In genomic region chr4:132588512-132588911, GRCm38 (mm10) we compare ENCODE assay signal across 19 mouse cellular contexts. TPM values are rescaled to one million over a fixed set of nuclear protein-coding genes. Genes with fewer than 3 reads are reported as not detected.
DNase-seq lines count a peak whose midpoint lies in the region; ATAC-seq and TF ChIP-seq lines count a peak whose summit lies in the region.
"Had no signal": no experiment of that assay in that cellular context is flagged by ENCODE, and none has a peak within 500 bp of the region (broad histone marks: within the 10 kb centered on the region; RNA-seq: fewer than 3 reads in every experiment).

No protein-coding gene starts in this region.

- no peak overlapping the region for H3K4me2 ChIP-seq in heart, embryonic 11.5 days
- no peak overlapping the region for H3K4me2 ChIP-seq in heart, embryonic 12.5 days
- H3K4me2 ChIP-seq: intestine, embryonic 15.5 days had no signal

- no peaks in the 10 kb centered on the region for H3K9me3 ChIP-seq in heart, embryonic 11.5 days (replicated peaks; ENCODE audit: control insufficient read depth, low read length)
- no peaks in the 10 kb centered on the region for H3K9me3 ChIP-seq in heart, embryonic 12.5 days (replicated peaks)
- H3K9me3 ChIP-seq: forebrain, embryonic 10.5 days; intestine, embryonic 15.5 days had no signal

- no peaks in the 10 kb centered on the region for H3K27me3 ChIP-seq in heart, embryonic 11.5 days (ENCODE audit: control insufficient read depth, insufficient read depth, low read length)
- H3K27me3 ChIP-seq in small intestine, adult 2 months (ENCODE audit: control insufficient read depth, insufficient read depth, low read length): no peaks in the 10 kb centered on the region
- no peaks in the 10 kb centered on the region for H3K27me3 ChIP-seq in heart, embryonic 12.5 days (replicated peaks)
- H3K27me3 ChIP-seq: intestine, embryonic 15.5 days had no signal

- no peak overlapping the region for H3K27ac ChIP-seq in heart, embryonic 11.5 days (ENCODE audit: low read depth, low read length)
- peak overlapping the region; percentile 13; the same call in 1 of the 2 replicates for H3K27ac ChIP-seq in small intestine, adult 2 months (ENCODE audit: insufficient read depth, low read depth, low read length)
- no peak overlapping the region for H3K27ac ChIP-seq in heart, embryonic 12.5 days (ENCODE audit: poor library complexity, severe bottlenecking)
- H3K27ac ChIP-seq: forebrain, embryonic 10.5 days; intestine, embryonic 15.5 days; liver, embryonic 14.5 days had no signal

- H3K4me3 ChIP-seq in heart, embryonic 11.5 days (ENCODE audit: low read depth, low read length): no peak overlapping the region
- no peak overlapping the region for H3K4me3 ChIP-seq in small intestine, adult 2 months (ENCODE audit: low read depth, low read length)
- H3K4me3 ChIP-seq in heart, embryonic 12.5 days: no peak overlapping the region
- H3K4me3 ChIP-seq: forebrain, embryonic 10.5 days; intestine, embryonic 15.5 days had no signal

- H3K4me1 ChIP-seq in heart, embryonic 11.5 days (ENCODE audit: control insufficient read depth, insufficient read depth, low read length): no peaks in the 10 kb centered on the region
- no peaks in the 10 kb centered on the region for H3K4me1 ChIP-seq in small intestine, adult 2 months (ENCODE audit: control insufficient read depth, insufficient read depth, insufficient read length, low read length)
- 0 out of 2 replicates have a peak, but pooled peaks cover 5% of the 10 kb centered on the region for H3K4me1 ChIP-seq in heart, embryonic 12.5 days (replicated peaks)
- H3K4me1 ChIP-seq: forebrain, embryonic 10.5 days; intestine, embryonic 15.5 days had no signal

- peak; percentile 85 for DNase-seq in heart, adult 11 months
- peak; percentile 48 for DNase-seq in NIH3T3 (ENCODE audit: low read depth)
- DNase-seq in layer of hippocampus, postnatal 36 days: no peak
- no peak for DNase-seq in heart, adult 8-10 months (ENCODE audit: low spot score)
- DNase-seq: cerebellum, adult 9-11 months; heart, postnatal 36 days; kidney, postnatal 10 days; layer of hippocampus, adult 9-11 months; left cerebral cortex, postnatal 4 days; right cerebral cortex, postnatal 14 days; thymus, postnatal 14 days had no signal

- no peak for TF ChIP-seq POLR2A in small intestine, adult 2 months (IDR thresholded peaks at IDR 0.05; ENCODE audit: low read depth, low read length)

- ATAC-seq in heart, embryonic 11.5 days (replicated peaks; ENCODE audit: insufficient number of reproducible peaks, low FRiP score, low TSS enrichment): no peak
- ATAC-seq in hematopoietic stem cell, adult 5-6 weeks (replicated peaks in 1 of 2; ENCODE audit: insufficient read depth in 1 of 2, low FRiP score in 2 of 2, low TSS enrichment in 1 of 2, low read depth in 1 of 2, poor library complexity in 2 of 2, severe bottlenecking in 2 of 2): peak; percentile 25 to 49; a peak in 2 of 4 replicates
- ATAC-seq in heart, embryonic 12.5 days (ENCODE audit: insufficient number of reproducible peaks, low FRiP score): no peak
- ATAC-seq: intestine, embryonic 15.5 days had no signal

- H3K36me3 ChIP-seq in heart, embryonic 11.5 days (ENCODE audit: control insufficient read depth, insufficient read depth, low read length): no peaks in the 10 kb centered on the region
- H3K36me3 ChIP-seq in small intestine, adult 2 months (ENCODE audit: control insufficient read depth, insufficient read depth, low read length): no peaks in the 10 kb centered on the region
- no peaks in the 10 kb centered on the region for H3K36me3 ChIP-seq in heart, embryonic 12.5 days
- H3K36me3 ChIP-seq: forebrain, embryonic 10.5 days; intestine, embryonic 15.5 days had no signal

- no peak overlapping the region for H3K9ac ChIP-seq in heart, embryonic 11.5 days (ENCODE audit: low read depth, low read length)
- no peak overlapping the region for H3K9ac ChIP-seq in heart, embryonic 12.5 days
- H3K9ac ChIP-seq: intestine, embryonic 15.5 days; liver, embryonic 14.5 days had no signal

- WGBS in heart, embryonic 11.5 days (ENCODE audit: insufficient replicate concordance): 84% methylated on average over 3 of the region's 3 CpGs
- WGBS in small intestine, adult 2 months: 66% methylated on average over 3 of the region's 3 CpGs
- 72% methylated on average over 3 of the region's 3 CpGs for WGBS in heart, embryonic 12.5 days

- TF ChIP-seq CTCF in small intestine, adult 2 months (IDR thresholded peaks at IDR 0.05; ENCODE audit: extremely low read depth, insufficient read length, insufficient replicate concordance, low read depth, low read length): no peak

RNA-seq across cellular contexts. Expression of gene Ptafr, which starts 24.6 kb away (rescaled TPM):
- polyA plus RNA-seq in heart, embryonic 11.5 days (2014; fragmentation: Nextera tagmentation; extraction: Ambion mirVana): 0.23 and 0.40 TPM in 2 replicates
- total RNA-seq in hematopoietic stem cell, adult 5-6 weeks (2017): 7.7 and 16.6 TPM in 2 replicates
- 2.9 and 3.1 TPM in 2 replicates for polyA plus RNA-seq in small intestine, adult 2 months (2012; rRNA removed)
- total RNA-seq in layer of hippocampus, postnatal 36 days (2021): 1 to 10 TPM; 1.2 TPM
- 0.23 and 0.27 TPM in 2 replicates for polyA plus RNA-seq in heart, embryonic 12.5 days (2016; fragmentation: Nextera tagmentation; extraction: Ambion mirVana)
- 1 to 10 TPM; 1.2 to 1.9 (median 1.3) TPM for total RNA-seq in heart, adult 8-10 months (2022)
- total RNA-seq: megakaryocyte-erythroid progenitor cell, adult 5-6 weeks had no signal

RNA-seq across cellular contexts. Expression of gene Eya3, which starts 50.3 kb away (rescaled TPM):
- polyA plus RNA-seq in heart, embryonic 11.5 days (2014; fragmentation: Nextera tagmentation; extraction: Ambion mirVana): 21.5 and 24.4 TPM in 2 replicates
- 25.1 and 26.6 TPM in 2 replicates for total RNA-seq in hematopoietic stem cell, adult 5-6 weeks (2017)
- 13.3 and 20.7 TPM in 2 replicates for polyA plus RNA-seq in small intestine, adult 2 months (2012; rRNA removed)
- 10 to 100 TPM; 24.2 to 24.3 TPM for total RNA-seq in layer of hippocampus, postnatal 36 days (2021)
- 23.5 and 23.9 TPM in 2 replicates for polyA plus RNA-seq in heart, embryonic 12.5 days (2016; fragmentation: Nextera tagmentation; extraction: Ambion mirVana)
- total RNA-seq in heart, adult 8-10 months (2022): 10 to 100 TPM; 28.7 to 34.2 (median 30.2) TPM

RNA-seq across cellular contexts. Expression of gene Dnajc8, which starts 53.2 kb away (rescaled TPM):
- 157 and 162 TPM in 2 replicates for polyA plus RNA-seq in heart, embryonic 11.5 days (2014; fragmentation: Nextera tagmentation; extraction: Ambion mirVana)
- total RNA-seq in hematopoietic stem cell, adult 5-6 weeks (2017): 354 and 422 TPM in 2 replicates
- 5.0 and 9.0 TPM in 2 replicates for polyA plus RNA-seq in small intestine, adult 2 months (2012; rRNA removed)
- 10 to 100 TPM; 77.9 to 86.7 TPM for total RNA-seq in layer of hippocampus, postnatal 36 days (2021)
- 130 and 135 TPM in 2 replicates for polyA plus RNA-seq in heart, embryonic 12.5 days (2016; fragmentation: Nextera tagmentation; extraction: Ambion mirVana)
- 10 to 100 TPM; 50.4 to 67.2 (median 58.2) TPM for total RNA-seq in heart, adult 8-10 months (2022)

RNA-seq across cellular contexts. Expression of gene Atpif1, which starts 55.1 kb away (rescaled TPM):
- 1,210 and 1,262 TPM in 2 replicates for polyA plus RNA-seq in heart, embryonic 11.5 days (2014; fragmentation: Nextera tagmentation; extraction: Ambion mirVana)
- 937 and 1,217 TPM in 2 replicates for total RNA-seq in hematopoietic stem cell, adult 5-6 weeks (2017)
- 63.8 and 147 TPM in 2 replicates for polyA plus RNA-seq in small intestine, adult 2 months (2012; rRNA removed)
- total RNA-seq in layer of hippocampus, postnatal 36 days (2021): 100 to 1,000 TPM; 415 to 443 TPM
- polyA plus RNA-seq in heart, embryonic 12.5 days (2016; fragmentation: Nextera tagmentation; extraction: Ambion mirVana): 1,373 and 1,377 TPM in 2 replicates
- total RNA-seq in heart, adult 8-10 months (2022): 100 to 1,000 TPM; 262 to 368 (median 320) TPM

Comparison
In these comparisons a context has a peak if more than half of its experiments do, and no peak if none do; other contexts are left out.
1. DNase-seq: peak in heart, adult 11 months (single experiment) and NIH3T3 (single experiment); none in layer of hippocampus, postnatal 36 days (0 of 2) and heart, adult 8-10 months (single experiment).
2. ATAC-seq: peak in hematopoietic stem cell, adult 5-6 weeks (2 of 2); none in heart, embryonic 11.5 days (single experiment) and heart, embryonic 12.5 days (single experiment).